Mouse (Mus musculus): Measurements from ENCODE around the gene Tubgcp2.

The Tubgcp2 gene

DNA sequence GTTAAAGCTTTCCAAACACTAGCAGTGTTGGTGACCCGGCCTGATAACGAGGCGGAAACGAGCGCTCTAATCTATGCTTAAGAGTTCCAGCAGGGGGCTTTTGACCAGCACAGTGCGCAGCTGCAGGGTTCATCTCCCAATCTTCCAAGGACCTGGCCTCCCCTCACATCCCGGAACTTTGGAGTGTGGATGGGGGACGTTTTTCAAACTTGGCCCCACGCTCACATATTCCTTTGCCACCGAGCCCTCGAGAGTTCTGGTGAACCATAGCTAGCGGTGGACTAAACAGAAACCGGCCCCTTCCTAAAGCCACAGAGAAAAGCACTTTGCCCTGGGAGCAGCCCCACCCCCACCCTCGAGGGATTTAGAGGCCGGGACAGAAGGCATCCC lies 86.6 kb downstream of the Tubgcp2 start:
- no peak for DNase-seq (ENCODE audit: low spot score in 2 of 2)

GRCm38 (mm10) chr7:139946032-139946431 lies 90.4 kb downstream of the Tubgcp2 start:
- DNase-seq (ENCODE audit: low spot score in 2 of 2): no peak
